Mouse (Mus musculus): ENCODE measurements around the gene Phf7. TPM values are rescaled to one million over a fixed set of nuclear protein-coding genes. Genes with fewer than 3 reads are reported as not detected.

Gene Phf7
- polyA plus RNA-seq, 2 experiments, result 3.1 to 6.0 TPM

DNA sequence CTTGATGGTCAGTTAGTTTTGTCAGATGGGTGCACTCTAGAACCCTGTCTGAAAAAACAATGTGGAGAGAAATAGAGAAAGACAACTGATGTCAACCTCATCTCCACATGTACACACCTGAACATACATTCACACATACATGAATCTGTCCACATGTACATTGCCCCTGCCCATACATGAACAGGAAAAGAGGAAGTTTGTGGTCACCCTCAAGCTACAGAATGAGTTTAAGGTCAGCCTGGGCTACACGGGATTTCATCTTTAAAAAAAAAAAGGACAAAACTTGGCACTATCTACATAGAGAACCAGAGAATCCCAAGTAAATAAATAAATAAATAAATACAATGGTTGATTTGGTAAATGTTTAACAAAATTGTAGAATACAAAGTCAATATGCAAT lies 6.3 kb downstream of the Phf7 start:
- no peak for ATAC-seq (ENCODE audit: insufficient read depth)
- H3K4me2 ChIP-seq (ENCODE audit: low read depth), result no peak overlapping the region
- H3K4me3 ChIP-seq (ENCODE audit: insufficient read depth in 1 of 2, low read depth in 2 of 2, low read length in 2 of 2), result no peak overlapping the region
- H3K9ac ChIP-seq (replicated peaks), result no peak overlapping the region
- TF ChIP-seq CTCF (IDR thresholded peaks at IDR 0.05; ENCODE audit: low read depth), result no peak
- TF ChIP-seq EP300 (IDR thresholded peaks at IDR 0.05; ENCODE audit: low read depth), result no peak
- H3K4me1 ChIP-seq (replicated peaks; ENCODE audit: control insufficient read depth in 2 of 2, insufficient read depth in 2 of 2, low read length in 1 of 2), result no peaks in the 10 kb centered on the region; a peak in 1 of 4 replicates
- H3K27me3 ChIP-seq (ENCODE audit: control insufficient read depth, insufficient read depth, low read length), result no peaks in the 10 kb centered on the region
- H3K36me3 ChIP-seq (replicated peaks; ENCODE audit: control insufficient read depth, insufficient read depth, low read depth), result no peaks in the 10 kb centered on the region
- no peak for DNase-seq (ENCODE audit: low read depth in 3 of 3, low spot score in 3 of 3)
- 27% methylated on average over 1 of the region's 1 CpGs for WGBS (ENCODE audit: insufficient replicate concordance)
- no peaks in the 10 kb centered on the region for H3K9me3 ChIP-seq (ENCODE audit: control insufficient read depth, low read length)
- H3K27ac ChIP-seq, result no peak overlapping the region

DNA sequence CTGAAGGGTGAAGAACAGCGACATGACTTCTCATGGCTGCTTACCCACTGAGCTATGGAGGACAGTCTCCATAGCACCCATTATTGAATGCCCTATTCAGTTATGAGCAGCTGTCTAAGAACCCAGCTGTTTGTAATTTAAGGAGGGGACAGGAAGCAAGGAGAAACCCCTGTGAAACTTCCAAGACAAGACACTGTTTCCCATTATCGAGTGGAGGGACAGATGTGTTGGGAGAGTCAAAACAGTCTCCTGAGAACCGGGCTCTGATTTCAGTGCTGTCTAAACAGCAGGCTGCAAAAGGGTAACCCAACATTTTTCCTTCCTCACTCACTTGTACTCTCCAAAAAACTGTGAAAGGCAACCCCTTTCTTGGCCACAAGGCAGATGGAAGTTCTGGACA lies 10.6 kb downstream of the Phf7 start:
- no peaks in the 10 kb centered on the region for H3K4me1 ChIP-seq (replicated peaks; ENCODE audit: control insufficient read depth in 2 of 2, insufficient read depth in 2 of 2, low read length in 1 of 2)
- no peak overlapping the region for H3K4me2 ChIP-seq (ENCODE audit: low read depth)
- H3K9ac ChIP-seq (replicated peaks), result no peak overlapping the region
- 70% methylated on average over 3 of the region's 3 CpGs for WGBS (ENCODE audit: insufficient replicate concordance)
- no peak for DNase-seq (ENCODE audit: low read depth in 3 of 3, low spot score in 3 of 3)
- no peaks in the 10 kb centered on the region for H3K36me3 ChIP-seq (replicated peaks; ENCODE audit: control insufficient read depth, insufficient read depth, low read depth)
- H3K27ac ChIP-seq, result no peak overlapping the region
- H3K9me3 ChIP-seq (ENCODE audit: control insufficient read depth, low read length), result no peaks in the 10 kb centered on the region
- H3K4me3 ChIP-seq (ENCODE audit: insufficient read depth in 1 of 2, low read depth in 2 of 2, low read length in 2 of 2), result no peak overlapping the region
- no peak for ATAC-seq (ENCODE audit: insufficient read depth)
- TF ChIP-seq EP300 (IDR thresholded peaks at IDR 0.05; ENCODE audit: low read depth), result no peak
- H3K27me3 ChIP-seq (ENCODE audit: control insufficient read depth, insufficient read depth, low read length), result no peaks in the 10 kb centered on the region

DNA sequence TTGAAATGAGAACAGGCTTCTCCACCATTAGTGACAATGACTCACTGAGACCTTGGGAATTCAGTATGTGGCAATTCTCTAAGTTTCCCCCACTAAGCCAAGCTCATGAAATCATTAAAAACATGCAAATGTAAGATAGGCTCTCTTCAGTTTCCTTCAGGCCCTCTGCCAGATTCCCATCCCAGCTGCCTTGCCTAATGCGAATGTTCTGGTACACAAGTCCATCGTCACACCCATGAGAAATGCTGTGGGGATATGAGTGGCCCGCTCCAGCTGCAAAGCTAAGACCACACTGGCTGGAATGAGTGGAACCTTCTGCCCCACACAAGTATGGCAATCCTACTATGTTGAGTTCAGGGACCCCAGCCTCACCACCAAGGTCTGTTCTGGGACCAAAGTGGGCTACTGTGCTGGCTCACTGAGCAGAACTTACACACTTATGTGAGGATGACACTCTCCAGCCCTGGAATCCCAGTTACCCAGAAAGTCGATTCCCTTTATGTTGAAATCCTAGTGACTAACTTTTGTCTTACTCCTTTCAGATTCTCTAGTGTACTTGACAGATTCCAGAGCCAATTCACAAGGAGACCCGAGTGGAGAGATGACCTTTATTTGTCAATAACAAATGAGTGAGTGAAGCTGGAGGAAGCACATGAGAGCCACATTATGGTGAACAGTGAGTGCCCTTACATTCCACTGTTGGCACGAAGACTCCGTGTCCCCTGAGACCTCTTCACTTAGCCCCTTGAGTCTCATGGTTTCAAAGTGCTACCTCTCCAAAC lies 13.8 kb downstream of the Phf7 start:
- ATAC-seq (ENCODE audit: insufficient read depth) (no peak), DNase-seq (ENCODE audit: low read depth in 3 of 3, low spot score in 3 of 3) (no peak)
- peaks cover 0 to 5% of the 10 kb centered on the region in 2 experiments; a peak in 1 of 4 replicates for H3K4me1 ChIP-seq (replicated peaks; ENCODE audit: control insufficient read depth in 2 of 2, insufficient read depth in 2 of 2, low read length in 1 of 2)
- H3K36me3 ChIP-seq (replicated peaks; ENCODE audit: control insufficient read depth, insufficient read depth, low read depth), result no peaks in the 10 kb centered on the region
- 69% methylated on average over 7 of the region's 7 CpGs for WGBS (ENCODE audit: insufficient replicate concordance)
- TF ChIP-seq EP300 (IDR thresholded peaks at IDR 0.05; ENCODE audit: low read depth) (no peak), CTCF (IDR thresholded peaks at IDR 0.05; ENCODE audit: low read depth) (no peak)
- H3K4me3 ChIP-seq (ENCODE audit: insufficient read depth in 1 of 2, low read depth in 2 of 2, low read length in 2 of 2), result no peak overlapping the region
- H3K4me2 ChIP-seq (ENCODE audit: low read depth), result no peak overlapping the region
- H3K9me3 ChIP-seq (ENCODE audit: control insufficient read depth, low read length), result no peaks in the 10 kb centered on the region
- H3K27ac ChIP-seq, result no peak overlapping the region
- H3K27me3 ChIP-seq (ENCODE audit: control insufficient read depth, insufficient read depth, low read length), result no peaks in the 10 kb centered on the region; the same call in 1 of the 2 replicates
- H3K9ac ChIP-seq (replicated peaks), result no peak overlapping the region

DNA sequence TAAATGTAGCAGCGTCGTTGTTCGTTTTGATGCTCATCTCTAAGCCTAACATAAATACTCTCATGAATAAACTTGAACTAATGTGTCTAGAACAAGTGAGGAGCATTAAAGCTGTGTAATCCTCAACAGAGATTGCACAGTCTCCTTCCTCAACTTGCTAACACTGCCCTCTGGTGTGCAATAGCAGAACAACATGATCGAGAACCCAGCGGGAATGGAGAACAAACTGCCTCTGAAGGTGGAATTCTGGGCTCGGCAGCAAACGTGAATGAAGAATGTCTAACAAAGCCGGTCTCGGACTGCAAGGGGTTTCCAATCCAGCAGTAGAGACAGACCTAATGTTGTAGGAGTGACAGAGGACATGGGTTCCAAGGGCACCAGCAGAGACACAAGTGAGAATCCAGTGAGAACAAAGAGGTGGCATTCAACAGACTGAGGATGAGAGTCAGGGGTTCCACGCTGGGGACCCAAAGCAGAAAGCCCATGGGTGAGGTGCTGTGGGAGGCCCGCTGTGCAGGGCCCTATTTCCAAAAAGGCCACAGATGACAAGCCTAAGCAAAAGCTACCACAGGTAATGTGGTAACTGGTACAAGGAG lies 17.0 kb downstream of the Phf7 start:
- H3K4me3 ChIP-seq (ENCODE audit: insufficient read depth in 1 of 2, low read depth in 2 of 2, low read length in 2 of 2), result no peak overlapping the region
- no peaks in the 10 kb centered on the region for H3K9me3 ChIP-seq (ENCODE audit: control insufficient read depth, low read length)
- no peak overlapping the region for H3K4me2 ChIP-seq (ENCODE audit: low read depth)
- no peak overlapping the region for H3K9ac ChIP-seq (replicated peaks)
- no peaks in the 10 kb centered on the region; the same call in 1 of the 2 replicates for H3K27me3 ChIP-seq (ENCODE audit: control insufficient read depth, insufficient read depth, low read length)
- no peak for TF ChIP-seq EP300 (IDR thresholded peaks at IDR 0.05; ENCODE audit: low read depth)
- peak; percentile 90 for TF ChIP-seq CTCF (IDR thresholded peaks at IDR 0.05; ENCODE audit: low read depth)
- WGBS (ENCODE audit: insufficient replicate concordance), result 9% methylated on average over 11 of the region's 11 CpGs
- no peak for ATAC-seq (ENCODE audit: insufficient read depth)
- H3K27ac ChIP-seq, result no peak overlapping the region
- H3K4me1 ChIP-seq (replicated peaks; ENCODE audit: control insufficient read depth in 2 of 2, insufficient read depth in 2 of 2, low read length in 1 of 2), result peaks cover 0 to 5% of the 10 kb centered on the region in 2 experiments; a peak in 1 of 4 replicates
- peak; percentile 48 to 57 (median 50) for DNase-seq (ENCODE audit: low read depth in 3 of 3, low spot score in 3 of 3)
- no peaks in the 10 kb centered on the region for H3K36me3 ChIP-seq (replicated peaks; ENCODE audit: control insufficient read depth, insufficient read depth, low read depth)

Data from liver, embryonic 14.5 days (tissue).